Mouse (Mus musculus) forebrain, embryonic 12.5 days (tissue): ENCODE data around the gene Shank1. TPM values are rescaled to one million over a fixed set of nuclear protein-coding genes. Genes with fewer than 3 reads are reported as not detected.
A peak's percentile ranks its signal among the peaks of the same experiment; 100 is the strongest.

ENCODE experiments used
- ATAC-seq: fragments of 200-750 bp; cut with Nextera tagmentation; 2 replicates; pipeline ENCODE4 v1.8.0; 2017; ENCODE audit warnings: moderate TSS enrichment; ENCODE audit not compliant: low FRiP score
- H3K27ac ChIP-seq: fragments of 300-500 bp; sonication (generic); 2 replicates; pipeline ENCODE4 v1.5.1; 2016; ENCODE audit warnings: mild to moderate bottlenecking
- H3K27me3 ChIP-seq: fragments of 300-500 bp; sonication (generic); 2 replicates; pipeline ENCODE4 v1.6.1; 2016; ENCODE audit warnings: mild to moderate bottlenecking
- H3K36me3 ChIP-seq: fragments of 300-500 bp; sonication (generic); replicated peaks from 2 replicates; pipeline ENCODE4 v1.6.1; 2016; ENCODE audit warnings: mild to moderate bottlenecking
- H3K4me1 ChIP-seq: fragments of 300-500 bp; sonication (generic); 2 replicates; pipeline ENCODE4 v1.6.1; 2016
- H3K4me2 ChIP-seq: fragments of 300-500 bp; sonication (generic); 2 replicates; pipeline ENCODE4 v1.6.1; 2016; ENCODE audit warnings: mild to moderate bottlenecking, moderate library complexity
- H3K4me3 ChIP-seq: fragments of 300-500 bp; sonication (generic); replicated peaks from 2 replicates; pipeline ENCODE4 v1.5.1; 2016; ENCODE audit warnings: mild to moderate bottlenecking
- H3K9ac ChIP-seq: fragments of 300-500 bp; sonication (generic); 2 replicates; pipeline ENCODE4 v1.6.1; 2016; ENCODE audit warnings: mild to moderate bottlenecking
- H3K9me3 ChIP-seq: fragments of 300-500 bp; sonication (generic); 2 replicates; pipeline ENCODE4 v1.6.1; 2016
- WGBS: fragments of 180-500 bp; shearing (Covaris S2); methylation state at CpG from one replicate; pipeline ENCODE4 v1.1.7; 2016; 5-methylcytosine and 5-hydroxymethylcytosine counted together
- polyA plus RNA-seq: library from polyadenylated mRNA; unstranded; fragments of >200 nt; fragmentation: Nextera tagmentation; extraction: Ambion mirVana; gene quantifications from 2 replicates; pipeline ENCODE4 v1.2.1, GENCODE M21; 2016

The Shank1 gene
- polyA plus RNA-seq, 1 experiment from 2014 or later: 8.0 TPM

DNA sequence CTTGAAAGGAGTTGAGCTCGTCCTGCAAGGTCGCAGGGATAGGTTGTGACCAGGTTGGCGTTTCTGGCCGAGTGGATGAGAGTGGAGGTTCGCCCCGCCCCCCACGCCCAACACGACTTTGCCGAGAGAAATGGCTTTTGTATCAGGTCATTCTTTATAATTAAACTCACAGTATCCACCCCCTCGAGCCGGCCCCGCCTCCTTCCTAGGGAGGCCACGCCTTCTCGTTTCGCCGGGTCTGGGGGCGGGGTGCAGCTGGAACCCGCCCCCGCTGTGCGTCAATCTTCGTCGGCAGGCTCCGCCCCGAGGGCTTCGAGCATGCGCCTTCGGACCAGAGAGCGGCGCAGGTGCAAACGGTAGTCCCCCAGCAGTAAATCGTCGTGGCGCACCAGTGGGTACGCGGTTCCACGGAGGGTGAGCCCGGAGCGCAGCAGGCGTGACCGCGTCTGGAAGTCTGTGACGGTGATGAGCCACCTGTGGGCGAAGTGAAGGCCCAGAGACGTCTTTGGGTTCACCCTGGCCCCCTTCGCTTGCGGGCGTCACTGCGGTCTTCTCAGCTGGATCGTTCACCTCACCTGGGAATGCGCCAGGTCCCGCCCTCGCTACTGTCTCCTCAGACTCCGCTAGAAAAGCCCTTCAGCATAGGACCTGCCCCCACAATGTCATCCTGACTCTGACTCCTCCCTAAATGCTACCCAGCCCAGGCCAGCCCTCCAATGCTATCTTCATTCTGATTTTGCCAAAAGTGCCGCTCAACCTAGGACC, 50.0 kb downstream of the Shank1 start:
- Histone ChIP-seq H3K27ac (peak overlapping the region; percentile 88), H3K4me3 (peak overlapping the region; percentile 52), H3K4me1 (peaks cover 48% of the 10 kb centered on the region), H3K9ac (peak overlapping the region; percentile 63), H3K4me2 (peak overlapping the region; percentile 83), H3K27me3 (peaks cover 67% of the 10 kb centered on the region), H3K36me3 (no peaks in the 10 kb centered on the region), H3K9me3 (no peaks in the 10 kb centered on the region)
- WGBS: under 1% methylated on average over 54 of the region's 54 CpGs
- ATAC-seq: peak; percentile 79

DNA sequence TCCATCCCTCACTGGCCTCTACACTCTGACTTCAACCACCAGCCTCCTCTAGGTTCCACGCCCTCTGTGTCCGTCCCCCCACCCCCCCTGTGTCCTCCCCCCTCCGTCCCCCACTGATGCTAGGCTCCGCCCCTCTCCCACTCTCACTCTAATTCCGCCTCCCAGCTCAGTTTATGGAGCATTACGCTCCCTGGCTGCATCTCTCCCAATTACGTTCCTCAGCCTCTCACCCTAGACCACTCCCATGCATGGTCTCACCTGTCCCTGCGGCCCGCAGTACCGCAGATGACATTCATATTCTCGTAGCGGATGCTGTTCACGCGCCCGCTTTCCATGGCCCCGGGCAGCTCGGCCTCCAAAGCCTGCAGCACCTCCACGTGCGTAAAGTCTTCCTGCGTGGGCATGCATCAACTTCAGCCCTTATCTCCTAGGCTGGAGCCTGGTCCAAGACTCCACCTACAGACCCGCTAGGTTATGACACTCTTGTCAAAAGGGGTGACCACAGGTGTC, 50.8 kb downstream of the Shank1 start:
- WGBS: 7% methylated on average over 21 of the region's 21 CpGs
- Histone ChIP-seq H3K4me3 (peak overlapping the region; percentile 52), H3K4me1 (peaks cover 41% of the 10 kb centered on the region), H3K9me3 (no peaks in the 10 kb centered on the region), H3K27me3 (peaks cover 60% of the 10 kb centered on the region), H3K36me3 (no peaks in the 10 kb centered on the region), H3K4me2 (peak overlapping the region; percentile 83), H3K9ac (peak overlapping the region; percentile 63; the same call in 1 of the 2 replicates), H3K27ac (no peak overlapping the region)
- ATAC-seq: peak; percentile 3; the same call in 1 of the 2 replicates

- Histone ChIP-seq H3K9me3 (no peaks in the 10 kb centered on the region), H3K4me3 (no peak overlapping the region), H3K4me1 (peaks cover 18% of the 10 kb centered on the region), H3K36me3 (no peaks in the 10 kb centered on the region), H3K9ac (no peak overlapping the region), H3K4me2 (no peak overlapping the region), H3K27me3 (no peaks in the 10 kb centered on the region), H3K27ac (no peak overlapping the region)
- 93% methylated on average over 8 of the region's 8 CpGs for WGBS
- no peak for ATAC-seq
These were observed 62.6 kb downstream of the Shank1 start for GRCm38 (mm10) chr7:44372678-44373077.

DNA sequence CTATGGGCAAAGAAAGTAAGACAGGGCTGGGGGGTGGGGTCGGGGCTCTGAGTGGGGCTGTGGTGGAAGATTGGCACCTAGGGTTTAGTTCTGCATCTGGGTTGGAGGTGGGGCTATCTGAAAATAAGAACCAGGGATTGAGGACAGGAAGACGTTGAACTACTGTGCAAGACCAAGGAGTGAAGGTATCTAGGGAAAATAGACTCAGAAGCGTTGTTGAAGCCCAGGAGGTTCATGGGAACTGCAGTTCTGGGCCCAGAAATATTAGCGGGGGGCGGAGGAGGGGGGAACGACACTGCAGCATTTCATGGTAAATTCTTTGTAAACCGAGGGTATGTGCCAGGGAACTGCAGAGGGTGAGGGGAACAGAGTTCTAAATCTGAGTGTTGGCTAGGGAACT, 63.4 kb downstream of the Shank1 start:
- Histone ChIP-seq H3K27ac (no peak overlapping the region), H3K27me3 (no peaks in the 10 kb centered on the region), H3K36me3 (no peaks in the 10 kb centered on the region), H3K4me1 (peaks cover 18% of the 10 kb centered on the region), H3K9me3 (no peaks in the 10 kb centered on the region), H3K4me2 (peak overlapping the region; percentile 70), H3K4me3 (peak overlapping the region; percentile 51), H3K9ac (0 out of 2 replicates have a peak overlapping the region, but pooled peaks have one; percentile 29)
- no peak for ATAC-seq
- 14% methylated on average over 7 of the region's 7 CpGs for WGBS

DNA sequence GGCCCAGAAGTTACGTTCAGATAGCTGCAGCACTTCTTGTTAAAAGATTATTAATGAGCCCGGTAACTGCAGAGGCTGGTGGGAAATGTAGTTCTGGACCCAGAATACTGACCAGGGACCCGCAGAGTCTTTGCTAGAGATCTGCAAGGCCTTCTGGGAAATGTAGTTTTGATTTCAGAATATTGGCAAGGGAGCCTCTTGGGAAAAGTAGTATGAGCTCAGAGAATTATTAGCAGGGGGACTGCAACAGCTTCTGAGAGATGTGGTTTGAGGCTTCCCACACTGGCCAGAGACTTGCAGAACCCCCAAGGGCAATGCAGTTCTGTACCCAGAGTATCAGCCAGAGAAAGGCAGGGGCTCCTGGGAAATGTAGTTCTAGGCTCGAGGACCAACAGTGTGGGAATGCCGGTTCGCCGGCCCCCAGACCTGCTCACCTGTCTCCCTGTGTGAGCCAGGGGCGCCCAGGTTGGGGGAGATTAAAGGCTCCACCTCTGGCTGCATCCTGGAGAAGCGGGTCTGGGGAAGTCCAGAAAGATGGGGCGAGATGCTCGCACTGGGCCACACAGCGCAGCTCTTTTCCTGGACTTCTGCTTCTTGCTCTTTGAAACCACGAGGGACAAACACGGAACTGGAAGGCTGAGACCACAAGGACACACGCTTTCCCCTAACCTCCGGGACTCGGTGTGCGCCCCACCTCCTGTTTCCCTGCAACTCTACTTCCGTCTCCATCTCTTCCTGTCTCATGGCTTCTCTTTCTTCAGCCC, 64.0 kb downstream of the Shank1 start:
- Histone ChIP-seq H3K27ac (peak overlapping the region; percentile 62), H3K4me1 (peaks cover 18% of the 10 kb centered on the region), H3K9ac (peak overlapping the region; percentile 54), H3K27me3 (no peaks in the 10 kb centered on the region), H3K9me3 (no peaks in the 10 kb centered on the region), H3K4me3 (peak overlapping the region; percentile 51), H3K4me2 (peak overlapping the region; percentile 70), H3K36me3 (no peaks in the 10 kb centered on the region)
- WGBS: 2% methylated on average over 18 of the region's 19 CpGs
- ATAC-seq: peak; percentile 89

DNA sequence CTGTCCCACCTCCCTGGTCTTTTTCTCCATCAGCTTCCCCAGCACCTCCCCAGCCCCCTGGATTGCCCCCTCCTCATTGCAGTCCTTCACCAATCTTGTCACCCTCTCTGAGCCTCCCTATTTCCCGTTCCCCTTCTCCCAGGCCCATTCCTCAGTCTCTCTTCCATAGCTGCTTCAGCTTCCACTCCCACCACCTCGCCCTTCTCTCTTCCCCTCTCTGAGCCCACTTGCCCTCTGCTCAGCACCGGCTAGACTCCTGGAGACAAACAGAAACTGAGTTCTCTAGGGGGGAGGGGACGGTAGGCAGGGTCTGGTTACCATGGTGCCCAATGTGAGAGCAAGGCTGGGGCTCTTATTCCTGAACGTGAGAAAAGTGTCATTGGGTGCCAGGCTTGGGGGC, 64.7 kb downstream of the Shank1 start:
- 0% methylated on average over 5 of the region's 5 CpGs for WGBS

GRCm38 (mm10) chr7:44375207-44375606, 65.2 kb downstream of the Shank1 start:
- Histone ChIP-seq H3K4me3 (peak overlapping the region; percentile 51), H3K4me2 (peak overlapping the region; percentile 70)

More for the DNA sequence above, 64.7 kb downstream of the Shank1 start:
- Histone ChIP-seq H3K4me3 (peak overlapping the region; percentile 51), H3K27me3 (no peaks in the 10 kb centered on the region), H3K4me2 (peak overlapping the region; percentile 70), H3K9me3 (no peaks in the 10 kb centered on the region), H3K27ac (peak overlapping the region; percentile 62), H3K4me1 (peaks cover 18% of the 10 kb centered on the region), H3K36me3 (no peaks in the 10 kb centered on the region), H3K9ac (peak overlapping the region; percentile 54)
- peak; percentile 64 for ATAC-seq

DNA sequence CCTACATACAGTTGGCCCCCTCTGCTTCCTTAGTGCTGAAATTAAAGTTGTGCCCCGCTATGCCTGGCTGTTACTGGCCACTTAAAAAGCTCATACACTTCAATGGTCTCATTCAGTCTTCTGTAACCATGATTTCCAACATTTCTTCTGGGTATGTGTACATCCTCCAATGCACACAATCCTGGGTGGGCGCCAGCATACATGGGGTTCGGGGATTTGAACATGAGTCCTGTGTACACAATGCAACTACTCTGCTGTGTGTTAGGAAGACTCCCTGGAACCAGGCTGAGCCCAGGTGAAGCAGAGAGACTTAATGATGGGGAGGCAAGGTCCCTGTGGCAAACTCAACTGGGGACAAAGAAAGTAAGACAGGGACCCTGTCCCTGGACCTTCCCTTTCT, 65.7 kb downstream of the Shank1 start:
- Histone ChIP-seq H3K9me3 (no peaks in the 10 kb centered on the region), H3K27me3 (no peaks in the 10 kb centered on the region), H3K4me1 (peaks cover 18% of the 10 kb centered on the region), H3K36me3 (no peaks in the 10 kb centered on the region), H3K9ac (no peak overlapping the region), H3K27ac (no peak overlapping the region), H3K4me3 (no peak overlapping the region), H3K4me2 (no peak overlapping the region)
- ATAC-seq: no peak
- 60% methylated on average over 3 of the region's 3 CpGs for WGBS

More at GRCm38 (mm10) chr7:44375207-44375606, 65.2 kb downstream of the Shank1 start:
- Histone ChIP-seq H3K36me3 (no peaks in the 10 kb centered on the region), H3K9ac (peak overlapping the region; percentile 54), H3K27me3 (no peaks in the 10 kb centered on the region), H3K4me1 (peaks cover 18% of the 10 kb centered on the region), H3K9me3 (no peaks in the 10 kb centered on the region), H3K27ac (peak overlapping the region; percentile 62)
- peak; percentile 1; the same call in 1 of the 2 replicates for ATAC-seq
- WGBS: 2% methylated on average over 10 of the region's 10 CpGs

GRCm38 (mm10) chr7:44378290-44378689, 68.2 kb downstream of the Shank1 start:
- H3K4me2 ChIP-seq: no peak overlapping the region
- H3K9me3 ChIP-seq: no peaks in the 10 kb centered on the region
- no peak overlapping the region for H3K4me3 ChIP-seq
- WGBS: 63% methylated on average over 4 of the region's 4 CpGs
- peaks cover 16% of the 10 kb centered on the region for H3K4me1 ChIP-seq
- H3K27me3 ChIP-seq: no peaks in the 10 kb centered on the region
- ATAC-seq: no peak
- no peak overlapping the region for H3K9ac ChIP-seq
- no peaks in the 10 kb centered on the region for H3K36me3 ChIP-seq
- H3K27ac ChIP-seq: no peak overlapping the region

GRCm38 (mm10) chr7:44382541-44382940, 72.5 kb downstream of the Shank1 start:
- Histone ChIP-seq H3K27ac (peak overlapping the region; percentile 71), H3K27me3 (peaks cover 11% of the 10 kb centered on the region), H3K9me3 (no peaks in the 10 kb centered on the region), H3K36me3 (no peaks in the 10 kb centered on the region), H3K4me3 (no peak overlapping the region), H3K4me2 (no peak overlapping the region), H3K9ac (no peak overlapping the region), H3K4me1 (peaks cover 19% of the 10 kb centered on the region)
- WGBS: 78% methylated on average over 12 of the region's 12 CpGs
- peak; percentile 12; the same call in 1 of the 2 replicates for ATAC-seq

DNA sequence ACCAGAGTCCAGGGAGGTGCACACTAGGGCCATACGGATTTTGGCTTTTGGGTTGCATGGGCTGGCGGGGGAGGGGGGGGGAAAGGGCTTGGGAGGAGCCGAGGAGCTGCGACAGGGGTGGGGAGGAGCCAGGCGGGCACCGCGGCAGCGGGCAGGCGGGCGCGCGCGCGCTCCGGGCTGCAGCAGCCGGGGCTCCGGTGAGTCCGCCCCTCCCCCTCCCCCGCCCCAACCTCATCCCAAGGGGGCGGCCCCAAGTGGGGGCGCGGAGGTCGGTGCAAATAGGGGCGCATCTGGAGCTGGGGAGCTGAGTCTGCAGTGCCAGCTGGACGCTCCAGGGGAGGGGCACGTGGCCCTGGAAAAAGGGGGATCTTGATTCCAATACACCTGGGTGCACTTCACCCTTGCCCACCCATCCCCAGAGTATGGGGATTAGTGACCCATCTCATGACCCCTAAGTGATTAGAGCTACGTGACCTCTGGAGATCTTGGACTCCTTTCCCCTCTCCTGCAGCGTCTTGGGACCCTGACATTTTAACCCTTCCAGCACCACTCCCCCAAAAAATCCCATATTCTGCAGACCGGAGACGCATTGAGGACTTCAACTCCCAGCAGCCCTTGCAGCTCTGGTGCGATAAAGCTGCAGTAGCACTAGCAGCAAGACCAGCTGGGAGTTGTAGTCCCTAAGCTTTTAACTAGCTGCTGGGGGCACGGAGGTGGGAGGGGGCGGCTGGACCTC, 74.1 kb downstream of the Shank1 start, which contains the start of gene Syt3:
TSS of gene Syt3 (plus strand) at position 123 of the 736 bp plus-strand sequence.
- Histone ChIP-seq H3K4me1 (peaks cover 19% of the 10 kb centered on the region), H3K4me2 (peak within 1 kb of the TSS; percentile 93), H3K4me3 (peak within 1 kb of the TSS; percentile 51), H3K36me3 (no peaks in the 10 kb centered on the region), H3K9ac (peak within 1 kb of the TSS; percentile 65), H3K27me3 (peaks cover 19% of the 10 kb centered on the region), H3K9me3 (no peaks in the 10 kb centered on the region), H3K27ac (peak within 1 kb of the TSS; percentile 71)
- 0% methylated on average over 29 of the region's 33 CpGs for WGBS
- peak; percentile 81 for ATAC-seq
